Mouse (Mus musculus) heart, embryonic 12.5 days (tissue): ENCODE measurements around the gene Tns1. TPM values are rescaled to one million over a fixed set of nuclear protein-coding genes. Genes with fewer than 3 reads are reported as not detected.
A peak's percentile ranks its signal among the peaks of the same experiment; 100 is the strongest.

Experiments
- ATAC-seq: fragments of 200-750 bp; cut with Nextera tagmentation; 2 replicates; pipeline ENCODE4 v1.8.0; 2017; ENCODE audit warnings: moderate TSS enrichment, moderate library complexity; ENCODE audit not compliant: insufficient number of reproducible peaks, low FRiP score
- H3K27ac ChIP-seq: fragments of 300-500 bp; sonication (generic); 2 replicates; pipeline ENCODE4 v1.5.1; 2016; ENCODE audit warnings: mild to moderate bottlenecking, moderate library complexity; ENCODE audit not compliant: poor library complexity, severe bottlenecking
- H3K27me3 ChIP-seq: fragments of 300-500 bp; sonication (generic); replicated peaks from 2 replicates; pipeline ENCODE4 v1.6.1; 2016; ENCODE audit warnings: mild to moderate bottlenecking, moderate library complexity
- H3K36me3 ChIP-seq: fragments of 300-500 bp; sonication (generic); 2 replicates; pipeline ENCODE4 v1.6.1; 2016; ENCODE audit warnings: mild to moderate bottlenecking, moderate library complexity
- H3K4me1 ChIP-seq: fragments of 300-500 bp; sonication (generic); replicated peaks from 2 replicates; pipeline ENCODE4 v1.6.1; 2016; ENCODE audit warnings: mild to moderate bottlenecking
- H3K4me2 ChIP-seq: fragments of 300-500 bp; sonication (generic); 2 replicates; pipeline ENCODE4 v1.6.1; 2016; ENCODE audit warnings: mild to moderate bottlenecking, moderate library complexity
- H3K4me3 ChIP-seq: fragments of 300-500 bp; sonication (generic); 2 replicates; pipeline ENCODE4 v1.5.1; 2016; ENCODE audit warnings: mild to moderate bottlenecking
- H3K9ac ChIP-seq: fragments of 300-500 bp; sonication (generic); 2 replicates; pipeline ENCODE4 v1.6.1; 2016; ENCODE audit warnings: mild to moderate bottlenecking, moderate library complexity
- H3K9me3 ChIP-seq: fragments of 300-500 bp; sonication (generic); replicated peaks from 2 replicates; pipeline ENCODE4 v1.6.1; 2016; ENCODE audit warnings: mild to moderate bottlenecking, moderate library complexity
- WGBS: fragments of 180-500 bp; shearing (Covaris S2); methylation state at CpG from one replicate; pipeline ENCODE4 v1.1.7; 2016; 5-methylcytosine and 5-hydroxymethylcytosine counted together
- polyA plus RNA-seq: library from polyadenylated mRNA; unstranded; fragments of >200 nt; fragmentation: Nextera tagmentation; extraction: Ambion mirVana; gene quantifications from 2 replicates; pipeline ENCODE4 v1.2.1, GENCODE M21; 2016

Tns1 gene
- polyA plus RNA-seq, 1 experiment from 2014 or later, result 115 TPM

DNA sequence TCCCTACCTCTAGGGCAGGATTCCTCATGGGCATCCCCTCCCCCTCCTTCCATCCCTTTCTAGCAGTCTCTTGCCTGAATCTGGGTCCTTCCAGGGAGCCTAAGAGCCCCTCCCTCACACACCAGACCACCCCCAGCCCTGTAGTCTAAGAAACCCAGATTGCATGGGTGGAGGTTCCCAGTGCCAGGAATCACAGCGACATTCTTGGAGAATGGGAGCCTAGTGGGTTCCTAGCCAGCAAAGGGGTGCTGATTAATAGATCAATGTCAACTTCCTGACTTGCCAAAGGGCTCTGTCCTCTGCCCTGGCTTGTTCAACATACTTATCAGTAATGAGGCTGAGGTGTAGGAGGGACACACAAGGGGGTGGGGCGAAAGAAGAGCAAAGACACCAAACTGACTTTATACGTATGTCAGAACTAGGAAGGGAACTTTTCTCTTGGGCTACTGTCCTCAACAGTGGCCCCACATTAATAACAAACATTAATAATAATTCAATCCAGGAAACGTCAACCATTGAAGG is 80.6 kb downstream of the Tns1 start:
- peaks cover 94% of the 10 kb centered on the region for H3K4me1 ChIP-seq
- 35% methylated on average over 4 of the region's 4 CpGs for WGBS
- no peaks in the 10 kb centered on the region for H3K9me3 ChIP-seq
- H3K9ac ChIP-seq, result peak overlapping the region; percentile 47; the same call in 1 of the 2 replicates
- no peak overlapping the region for H3K4me3 ChIP-seq
- peak overlapping the region; percentile 89 for H3K27ac ChIP-seq
- H3K4me2 ChIP-seq, result peak overlapping the region; percentile 40
- ATAC-seq, result no peak
- H3K27me3 ChIP-seq, result no peaks in the 10 kb centered on the region
- peaks cover 7% of the 10 kb centered on the region; the same call in 1 of the 2 replicates for H3K36me3 ChIP-seq

DNA sequence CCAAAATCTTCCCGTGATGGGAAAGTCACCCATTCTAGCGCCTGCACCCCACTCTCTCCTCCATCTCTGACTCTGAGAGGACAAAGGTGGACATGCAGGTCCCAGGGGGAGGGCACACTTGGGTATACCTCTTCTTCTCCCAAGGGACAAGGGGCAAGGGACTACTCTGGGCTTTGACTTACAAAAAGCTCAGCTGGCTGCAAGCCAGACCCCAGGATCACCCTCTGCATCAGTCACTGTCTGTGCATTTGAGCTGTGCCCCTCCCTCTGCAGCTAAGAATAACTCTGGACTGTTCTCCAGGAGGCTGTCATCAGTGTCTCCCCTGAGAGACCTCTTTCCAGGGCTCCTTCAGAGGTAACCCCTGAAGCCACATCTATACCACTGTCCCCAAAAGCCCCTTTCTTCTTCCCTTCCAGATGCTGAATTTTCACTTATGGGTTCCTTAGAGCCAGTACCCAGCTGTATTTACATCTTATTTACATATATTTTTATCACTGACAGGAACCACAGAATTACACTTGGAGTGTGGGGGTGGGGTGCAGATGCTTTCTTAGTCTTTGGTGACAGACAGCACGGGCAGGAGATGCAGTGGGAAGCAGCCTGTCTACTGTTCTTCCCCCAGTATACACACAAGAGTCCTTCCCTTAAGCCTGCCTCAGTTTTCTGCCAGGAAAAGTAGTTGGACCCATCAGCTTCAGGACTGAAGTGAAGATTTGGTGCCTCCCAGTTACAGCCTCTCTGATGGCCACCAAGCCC is 81.4 kb downstream of the Tns1 start:
- H3K9ac ChIP-seq, result peak overlapping the region; percentile 47; the same call in 1 of the 2 replicates
- ATAC-seq, result peak; percentile 22; the same call in 1 of the 2 replicates
- WGBS, result 33% methylated on average over 3 of the region's 3 CpGs

DNA sequence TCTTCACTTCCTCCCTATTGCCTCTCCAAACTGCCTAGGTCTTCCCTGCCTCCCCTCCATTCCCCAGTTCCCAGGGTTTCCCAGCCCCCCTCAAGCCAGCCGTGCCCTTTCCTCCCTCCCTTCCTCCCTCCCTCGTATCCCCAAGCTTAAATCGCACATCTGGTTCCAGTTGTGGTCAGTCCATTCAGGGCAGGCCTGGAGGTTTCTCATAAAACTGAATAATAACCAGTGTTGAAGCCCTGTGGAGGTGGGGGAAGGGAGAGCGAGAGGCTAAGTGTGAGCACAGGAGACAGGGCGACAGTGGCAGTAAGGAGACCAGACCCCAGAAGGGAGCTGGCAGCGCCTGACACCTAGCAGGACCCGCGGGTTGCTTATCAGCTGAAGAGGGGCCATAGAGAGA is 82.6 kb downstream of the Tns1 start:
- WGBS, result 5% methylated on average over 8 of the region's 8 CpGs
- ATAC-seq, result no peak
- H3K4me2 ChIP-seq, result peak overlapping the region; percentile 40

More for the DNA sequence above, 81.4 kb downstream of the Tns1 start:
- no peaks in the 10 kb centered on the region for H3K9me3 ChIP-seq
- H3K4me3 ChIP-seq, result no peak overlapping the region
- peak overlapping the region; percentile 89 for H3K27ac ChIP-seq
- peak overlapping the region; percentile 40 for H3K4me2 ChIP-seq
- H3K27me3 ChIP-seq, result no peaks in the 10 kb centered on the region
- peaks cover 93% of the 10 kb centered on the region for H3K4me1 ChIP-seq
- H3K36me3 ChIP-seq, result peaks cover 3% of the 10 kb centered on the region; the same call in 1 of the 2 replicates

DNA sequence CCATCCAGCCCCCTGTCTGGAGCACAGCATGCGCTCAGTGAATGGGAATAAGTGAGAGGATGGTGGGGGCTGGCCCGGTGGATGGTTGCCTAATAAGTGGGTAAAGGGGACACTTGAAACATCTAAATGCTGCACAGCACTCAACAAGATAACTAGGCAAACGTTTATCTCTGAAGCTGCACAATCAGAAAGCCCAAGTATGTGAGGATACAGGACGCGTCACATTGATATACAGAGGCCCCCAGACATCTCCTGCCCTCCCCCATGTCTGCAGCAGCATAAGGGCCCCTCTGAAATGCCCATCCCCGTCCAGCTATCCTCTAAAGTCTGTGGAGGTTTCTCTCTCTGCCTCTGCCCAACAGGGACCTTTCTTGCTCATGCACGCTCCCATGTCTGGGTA is 83.1 kb downstream of the Tns1 start:
- no peak for ATAC-seq
- peaks cover 87% of the 10 kb centered on the region for H3K4me1 ChIP-seq
- H3K4me3 ChIP-seq, result no peak overlapping the region
- no peaks in the 10 kb centered on the region for H3K27me3 ChIP-seq
- H3K9me3 ChIP-seq, result no peaks in the 10 kb centered on the region
- peak overlapping the region; percentile 40 for H3K4me2 ChIP-seq
- H3K9ac ChIP-seq, result peak overlapping the region; percentile 46
- 19% methylated on average over 7 of the region's 7 CpGs for WGBS
- H3K36me3 ChIP-seq, result no peaks in the 10 kb centered on the region
- peak overlapping the region; percentile 89 for H3K27ac ChIP-seq

More for the DNA sequence above, 82.6 kb downstream of the Tns1 start:
- Histone ChIP-seq H3K9me3 (no peaks in the 10 kb centered on the region), H3K4me3 (no peak overlapping the region), H3K27me3 (no peaks in the 10 kb centered on the region), H3K27ac (peak overlapping the region; percentile 89), H3K36me3 (no peaks in the 10 kb centered on the region), H3K4me1 (peaks cover 89% of the 10 kb centered on the region), H3K9ac (peak overlapping the region; percentile 46)

DNA sequence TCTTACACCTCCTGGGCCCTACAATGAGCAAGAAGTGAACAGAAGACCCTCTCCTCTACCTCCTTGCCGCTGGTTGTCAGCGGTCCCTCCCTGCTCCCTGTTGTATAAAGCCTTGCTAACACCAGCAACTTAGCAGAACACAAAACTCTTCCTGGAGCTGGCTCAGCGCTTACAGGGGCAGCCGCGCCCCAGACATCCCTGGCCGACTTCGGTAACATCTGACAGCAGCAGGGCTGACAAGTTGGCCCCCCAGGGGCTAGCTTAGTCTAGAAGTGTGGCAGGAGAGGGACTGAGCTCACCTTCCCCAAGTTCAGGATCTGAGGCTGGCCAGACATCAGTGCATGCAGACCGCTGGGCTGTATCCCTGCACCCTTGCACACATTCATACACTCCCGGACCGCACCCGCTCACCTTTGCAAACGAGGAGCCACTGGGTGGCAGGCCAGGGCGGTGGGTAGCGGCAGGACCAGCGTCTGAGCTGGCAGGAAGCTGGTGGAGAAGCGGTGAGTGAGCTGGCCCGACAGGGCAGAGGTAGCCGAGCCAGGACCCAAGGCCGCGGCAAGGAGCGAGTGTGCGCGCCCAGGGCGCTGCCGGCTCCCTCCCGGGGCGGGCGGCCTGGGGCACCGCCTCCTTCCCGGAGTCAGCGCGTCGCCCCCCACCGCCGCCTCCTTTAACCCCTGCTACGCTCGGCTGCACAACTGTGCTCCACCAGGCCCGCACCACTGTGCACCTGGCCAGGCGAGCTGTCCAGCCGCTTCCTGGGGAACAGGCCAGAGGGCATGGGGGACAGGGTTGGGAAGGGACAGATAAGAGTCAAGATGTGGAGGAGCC is 87.5 kb downstream of the Tns1 start:
- 2% methylated on average over 39 of the region's 40 CpGs for WGBS

DNA sequence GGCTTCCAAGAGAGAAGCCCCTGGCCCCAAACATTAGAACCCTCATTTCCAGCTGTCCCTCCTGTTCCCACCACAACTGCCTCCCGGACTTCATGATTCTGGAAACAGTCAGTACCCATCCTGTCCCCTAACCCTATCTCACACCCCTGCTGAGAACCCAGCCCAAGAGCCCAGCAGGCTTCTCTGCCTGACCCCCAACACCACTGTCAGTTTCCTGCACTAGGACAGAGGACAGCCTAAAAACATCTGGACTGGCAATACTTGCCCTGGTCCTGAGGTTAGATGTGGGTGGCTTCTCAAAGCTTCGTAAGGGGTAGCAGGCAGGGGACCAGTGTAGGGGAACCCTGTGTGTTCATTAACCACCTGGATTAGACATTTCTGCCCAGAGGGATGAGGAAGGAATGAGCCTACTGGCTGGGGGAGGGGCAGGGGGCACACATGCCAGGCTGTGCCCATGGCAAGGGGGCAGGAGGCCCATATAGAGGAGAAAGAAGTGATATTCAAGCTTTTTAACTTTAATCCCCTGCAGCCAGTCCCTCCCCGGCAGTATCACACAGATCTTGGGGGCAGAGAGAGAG is 88.2 kb downstream of the Tns1 start:
- Histone ChIP-seq H3K9me3 (no peaks in the 10 kb centered on the region), H3K4me1 (peaks cover 91% of the 10 kb centered on the region), H3K27ac (peak overlapping the region; percentile 70; the same call in 1 of the 2 replicates), H3K4me3 (peak overlapping the region; percentile 62), H3K27me3 (no peaks in the 10 kb centered on the region), H3K4me2 (peak overlapping the region; percentile 78), H3K36me3 (0 out of 2 replicates have a peak, but pooled peaks cover 4% of the 10 kb centered on the region), H3K9ac (peak overlapping the region; percentile 80)
- no peak for ATAC-seq
- 38% methylated on average over 3 of the region's 3 CpGs for WGBS

More for the DNA sequence above, 87.5 kb downstream of the Tns1 start:
- H3K9me3 ChIP-seq, result no peaks in the 10 kb centered on the region
- H3K4me1 ChIP-seq, result peaks cover 91% of the 10 kb centered on the region
- H3K27ac ChIP-seq, result peak overlapping the region; percentile 70
- ATAC-seq, result peak; percentile 63
- peak overlapping the region; percentile 62 for H3K4me3 ChIP-seq
- peak overlapping the region; percentile 78 for H3K4me2 ChIP-seq
- peak overlapping the region; percentile 80 for H3K9ac ChIP-seq
- H3K36me3 ChIP-seq, result 0 out of 2 replicates have a peak, but pooled peaks cover 4% of the 10 kb centered on the region
- H3K27me3 ChIP-seq, result no peaks in the 10 kb centered on the region

DNA sequence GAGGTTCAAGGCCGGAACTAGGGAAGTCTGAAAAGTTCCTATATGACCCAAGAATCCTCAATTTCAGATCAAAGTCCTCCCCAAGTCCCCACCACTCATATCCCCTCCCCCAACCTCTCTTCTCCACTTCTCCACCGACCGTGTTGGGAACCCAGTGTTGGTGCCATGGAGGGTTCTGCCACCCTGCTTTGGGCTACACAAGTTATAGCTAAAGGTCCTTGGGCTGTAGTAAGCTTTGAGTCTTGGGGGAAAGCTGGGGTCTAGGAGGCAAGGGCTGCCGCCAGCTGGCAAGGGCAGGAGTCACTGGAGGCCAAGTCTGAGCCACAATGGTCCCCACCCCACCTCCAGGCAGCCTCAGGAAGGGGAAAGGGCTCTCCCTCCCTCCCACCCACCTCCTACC is 88.8 kb downstream of the Tns1 start:
- peak overlapping the region; percentile 78 for H3K4me2 ChIP-seq
- H3K4me3 ChIP-seq, result peak overlapping the region; percentile 62
- 0 out of 2 replicates have a peak, but pooled peaks cover 4% of the 10 kb centered on the region for H3K36me3 ChIP-seq
- H3K9ac ChIP-seq, result peak overlapping the region; percentile 80
- 52% methylated on average over 4 of the region's 4 CpGs for WGBS
- H3K27me3 ChIP-seq, result no peaks in the 10 kb centered on the region
- H3K27ac ChIP-seq, result peak overlapping the region; percentile 33; the same call in 1 of the 2 replicates
- ATAC-seq, result no peak
- H3K9me3 ChIP-seq, result no peaks in the 10 kb centered on the region
- peaks cover 91% of the 10 kb centered on the region for H3K4me1 ChIP-seq

DNA sequence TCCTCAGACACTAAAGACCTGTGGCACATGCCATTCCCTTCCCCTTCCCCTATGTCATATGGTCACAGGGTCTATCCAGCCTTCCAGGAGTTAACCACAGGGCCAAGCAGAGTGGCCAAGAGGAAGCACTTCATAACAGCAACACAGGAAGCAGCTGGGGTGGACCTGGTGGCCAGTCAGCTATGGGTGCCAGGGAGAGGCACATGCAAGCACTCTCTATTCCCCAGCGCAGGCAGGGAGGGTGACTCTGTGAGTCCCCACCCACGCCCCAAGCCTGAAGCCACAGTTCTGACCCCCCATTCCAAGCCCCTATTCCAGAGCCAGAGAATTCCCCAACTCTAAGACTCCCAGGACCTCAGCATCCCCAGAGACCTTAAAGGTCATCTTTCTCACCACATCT is 89.5 kb downstream of the Tns1 start:
- H3K9me3 ChIP-seq, result no peaks in the 10 kb centered on the region
- peak overlapping the region; percentile 78 for H3K4me2 ChIP-seq
- H3K4me1 ChIP-seq, result peaks cover 91% of the 10 kb centered on the region
- H3K9ac ChIP-seq, result peak overlapping the region; percentile 80
- no peak for ATAC-seq
- H3K27me3 ChIP-seq, result no peaks in the 10 kb centered on the region
- peak overlapping the region; percentile 9; the same call in 1 of the 2 replicates for H3K27ac ChIP-seq
- WGBS, result 63% methylated on average over 2 of the region's 2 CpGs
- 0 out of 2 replicates have a peak overlapping the region, but pooled peaks have one; percentile 0 for H3K4me3 ChIP-seq
- 0 out of 2 replicates have a peak, but pooled peaks cover 4% of the 10 kb centered on the region for H3K36me3 ChIP-seq

DNA sequence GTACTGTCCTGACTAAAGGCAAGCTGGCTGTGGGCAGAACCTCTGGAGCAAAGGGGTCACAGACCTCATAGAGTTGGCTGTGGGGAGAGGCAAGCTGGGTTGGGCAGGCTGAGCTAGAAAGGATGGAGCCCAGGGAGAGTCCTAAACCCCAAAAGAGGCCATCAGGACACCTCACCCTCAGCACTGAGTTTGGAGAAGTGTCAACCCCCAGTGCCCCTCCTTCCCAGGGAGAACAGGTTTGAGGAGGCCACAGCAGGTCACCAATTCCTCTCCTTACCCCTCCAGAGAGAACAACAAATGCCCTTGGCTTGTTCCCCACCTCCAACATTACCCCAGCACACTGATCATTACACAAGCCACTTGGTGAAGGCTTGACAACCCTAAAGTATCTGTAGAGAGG is 90.0 kb downstream of the Tns1 start:
- Histone ChIP-seq H3K27me3 (no peaks in the 10 kb centered on the region), H3K9me3 (no peaks in the 10 kb centered on the region), H3K36me3 (0 out of 2 replicates have a peak, but pooled peaks cover 4% of the 10 kb centered on the region), H3K9ac (peak overlapping the region; percentile 50; the same call in 1 of the 2 replicates), H3K4me3 (no peak overlapping the region), H3K4me1 (peaks cover 91% of the 10 kb centered on the region), H3K27ac (0 out of 2 replicates have a peak overlapping the region, but pooled peaks have one; percentile 94), H3K4me2 (peak overlapping the region; percentile 78)
- ATAC-seq, result no peak

DNA sequence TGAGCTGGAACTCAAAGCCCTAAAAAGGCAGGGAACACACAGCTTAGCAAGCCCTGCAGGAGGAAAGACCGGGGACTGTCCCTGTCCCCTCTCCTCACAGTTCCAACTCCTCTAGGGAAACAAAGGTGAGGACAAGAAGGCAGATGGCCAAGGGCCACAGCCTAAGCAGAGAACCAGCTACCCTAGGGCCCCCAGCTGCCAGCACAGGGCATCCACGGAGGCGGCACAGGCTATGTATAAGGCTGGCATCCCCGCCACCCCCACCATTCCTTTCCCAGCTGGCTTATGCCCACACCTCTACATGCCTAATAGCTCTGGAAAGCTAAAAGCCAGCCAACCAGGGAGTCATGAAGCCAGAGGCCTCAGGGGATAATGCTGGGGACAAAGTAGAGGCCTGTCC is 90.8 kb downstream of the Tns1 start:
- Histone ChIP-seq H3K36me3 (0 out of 2 replicates have a peak, but pooled peaks cover 4% of the 10 kb centered on the region), H3K27ac (peak overlapping the region; percentile 94), H3K27me3 (no peaks in the 10 kb centered on the region), H3K9ac (peak overlapping the region; percentile 50), H3K4me3 (no peak overlapping the region), H3K9me3 (no peaks in the 10 kb centered on the region), H3K4me2 (no peak overlapping the region; the same call in 1 of the 2 replicates), H3K4me1 (peaks cover 92% of the 10 kb centered on the region)
- ATAC-seq, result no peak
- WGBS, result 78% methylated on average over 4 of the region's 4 CpGs
